Mouse (Mus musculus): ENCODE results near the gene Wdpcp.
"Not testable (repeated sequence)": the region's sequence is repeated elsewhere in the genome, so short reads cannot be mapped to it uniquely, and the experiment has no call there.

Wdpcp gene

DNA sequence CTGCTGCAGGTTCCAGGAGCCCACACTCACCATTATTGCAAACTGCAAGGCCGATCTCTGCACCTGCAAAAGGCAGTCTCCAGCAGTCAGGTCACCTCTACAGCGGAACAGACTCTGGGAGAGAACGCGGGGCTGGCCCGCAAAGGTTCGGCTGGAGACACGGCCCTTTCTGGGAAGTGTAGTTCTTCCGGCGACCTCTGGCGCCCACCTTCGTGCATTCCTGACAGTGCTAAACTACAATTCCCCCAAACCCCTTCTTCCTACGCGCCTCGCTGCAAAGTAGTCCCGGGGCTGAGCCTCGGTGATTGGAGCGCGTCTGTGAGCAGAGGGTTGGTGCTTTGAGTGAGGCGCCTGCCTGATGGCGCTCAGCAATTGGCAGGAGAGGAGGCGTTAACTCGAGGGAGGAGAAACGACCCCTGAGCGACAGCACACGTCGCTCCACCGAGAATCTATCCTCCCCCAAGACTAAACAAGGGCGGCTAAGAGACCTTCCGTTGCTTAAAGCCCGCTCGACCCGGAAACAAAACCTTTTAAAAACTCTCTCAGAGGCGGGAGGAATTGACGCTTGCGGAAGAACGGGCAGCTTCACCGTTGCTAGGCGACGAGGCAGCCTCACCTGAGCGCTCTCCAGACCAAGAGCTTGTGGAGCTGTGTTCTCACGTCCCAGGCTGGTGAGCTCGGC, at the start of gene Wdpcp, which contains the start of gene Mdh1:
Gene Wdpcp, plus strand, starts transcription at position 536 of the 682 bp plus-strand sequence.
Gene Mdh1, minus strand, starts transcription at position 668 of the 682 bp plus-strand sequence.
- peak; percentile 97 for DNase-seq

DNA sequence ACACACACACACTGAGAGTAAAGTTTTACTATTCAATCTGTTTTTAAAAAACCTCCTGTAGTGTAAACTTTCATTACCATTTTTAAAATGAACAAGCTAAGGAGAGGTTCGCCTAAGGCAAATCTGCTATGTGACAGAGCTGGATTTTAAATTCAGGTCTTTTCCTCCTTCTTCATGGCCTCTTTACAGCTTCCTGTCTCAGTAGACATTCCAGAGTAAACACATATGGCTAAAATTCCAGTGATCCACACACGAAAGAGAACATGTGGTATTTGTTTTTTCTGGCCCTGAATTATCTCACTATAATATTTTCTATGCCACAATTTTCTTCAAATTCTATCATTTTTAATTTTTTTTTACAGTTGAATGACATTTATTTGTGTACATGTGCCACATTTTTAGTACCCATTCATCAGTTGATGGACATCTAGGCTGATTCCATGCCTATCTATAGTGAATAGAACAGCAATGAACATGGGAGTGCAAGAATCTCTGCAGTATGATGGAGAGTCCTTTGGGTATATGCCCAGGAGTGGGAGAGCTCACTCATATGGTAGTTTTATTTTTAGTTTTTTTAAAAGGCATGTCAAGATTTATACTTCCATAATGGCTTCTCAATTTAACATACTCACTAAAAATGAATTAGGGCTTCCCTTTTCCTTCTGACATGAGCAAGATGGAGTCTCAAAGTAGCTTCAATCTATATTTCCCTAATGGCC, 43.2 kb upstream of the Wdpcp start:
- DNase-seq, result no peak

DNA sequence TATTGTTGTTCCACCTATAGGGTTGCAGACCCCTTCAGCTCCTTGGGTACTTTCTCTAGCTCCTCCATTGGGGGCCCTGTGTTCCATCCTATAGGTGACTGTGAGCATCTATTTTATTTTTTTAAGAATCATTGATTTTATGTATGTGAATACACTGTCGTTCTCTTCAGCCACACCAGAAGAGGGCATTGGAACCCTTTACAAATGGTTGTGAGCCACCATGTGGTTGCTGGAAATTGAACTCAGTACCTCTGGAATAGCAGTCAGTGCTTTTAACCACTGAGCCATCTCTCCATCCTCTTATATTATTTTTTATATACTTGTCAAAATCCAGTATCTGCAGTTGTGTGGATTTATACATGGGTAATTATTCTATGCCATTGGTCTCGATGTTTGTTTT, 41.2 kb upstream of the Wdpcp start:
- not testable (repeated sequence) for DNase-seq

DNA sequence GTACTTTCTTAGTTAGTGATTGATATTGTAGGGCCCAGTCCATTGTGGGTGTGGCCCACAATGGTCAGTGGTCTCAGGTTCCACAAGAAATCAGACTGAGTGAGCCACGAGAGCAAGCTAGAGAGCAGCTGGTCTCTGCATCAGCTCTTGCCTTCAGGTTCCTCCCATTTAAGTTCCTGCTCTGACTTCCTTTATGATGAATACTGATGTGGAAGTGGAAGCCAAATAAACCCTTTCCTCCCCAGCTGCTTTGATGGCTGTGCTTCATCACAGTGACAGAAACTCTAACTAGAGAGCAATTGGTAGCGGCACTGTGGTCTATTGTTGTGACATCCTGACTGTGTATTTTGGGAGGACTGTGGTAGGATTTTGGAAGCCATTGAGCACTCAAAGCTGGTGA, 32.0 kb upstream of the Wdpcp start:
- DNase-seq, result no peak

DNA sequence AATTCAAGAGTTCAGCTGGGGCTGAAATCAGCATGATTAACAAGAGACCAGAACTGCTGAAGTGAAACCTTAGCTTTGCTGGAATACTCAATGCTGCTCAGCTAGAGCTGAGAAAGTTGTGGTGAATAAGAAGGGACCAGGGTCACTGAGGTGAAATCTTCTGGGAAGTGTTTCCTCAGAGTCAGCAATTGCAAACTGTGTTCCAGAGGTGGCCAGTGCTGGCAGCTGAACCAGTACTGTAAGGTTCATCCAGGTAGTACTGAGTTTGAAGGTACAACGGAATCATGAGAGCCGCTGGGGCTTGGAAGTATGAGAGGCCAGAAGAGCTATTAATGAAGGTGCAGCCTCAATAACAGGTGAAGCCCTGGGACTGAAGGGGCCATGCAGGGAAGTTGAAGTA, 31.4 kb upstream of the Wdpcp start:
- no peak for DNase-seq

DNA sequence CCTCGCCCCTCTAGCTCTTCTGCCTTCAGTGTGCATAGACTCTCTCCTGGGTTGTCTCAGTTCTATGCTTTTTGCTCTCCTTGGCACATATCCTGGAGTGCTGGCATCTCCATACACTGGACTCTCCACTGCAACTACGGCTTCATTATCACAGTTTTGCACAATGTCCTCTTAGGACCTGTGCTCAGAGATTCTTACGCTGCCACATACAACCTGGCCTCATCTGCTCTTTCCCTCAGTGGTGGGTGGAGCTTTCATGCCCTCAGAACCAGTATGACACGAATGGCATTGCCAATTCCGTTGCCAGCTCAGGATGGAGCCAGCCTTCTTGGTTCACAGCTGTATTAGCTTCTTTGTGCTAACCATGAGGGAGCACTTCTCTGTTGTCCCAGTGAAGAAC, 29.3 kb upstream of the Wdpcp start:
- DNase-seq, result no peak

DNA sequence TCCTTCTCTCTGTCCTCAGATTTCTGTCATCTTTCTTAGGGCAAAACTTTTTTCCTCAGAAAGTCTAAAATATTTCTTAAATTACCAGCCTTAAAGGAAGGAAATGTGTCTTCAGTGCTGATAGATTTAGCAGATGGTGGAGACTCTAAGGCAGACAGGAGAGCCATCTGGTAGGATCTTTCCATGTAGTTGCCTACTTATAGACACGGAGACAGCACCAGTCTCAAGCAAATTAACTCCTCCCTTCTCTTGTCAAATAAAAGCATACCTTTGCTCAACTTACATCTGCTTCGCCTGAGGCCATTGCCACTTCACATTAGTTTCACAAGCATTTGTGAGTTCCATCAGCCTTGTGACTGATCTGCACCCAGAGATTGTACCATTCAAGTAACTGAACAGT, 27.0 kb upstream of the Wdpcp start:
- DNase-seq, result no peak

DNA sequence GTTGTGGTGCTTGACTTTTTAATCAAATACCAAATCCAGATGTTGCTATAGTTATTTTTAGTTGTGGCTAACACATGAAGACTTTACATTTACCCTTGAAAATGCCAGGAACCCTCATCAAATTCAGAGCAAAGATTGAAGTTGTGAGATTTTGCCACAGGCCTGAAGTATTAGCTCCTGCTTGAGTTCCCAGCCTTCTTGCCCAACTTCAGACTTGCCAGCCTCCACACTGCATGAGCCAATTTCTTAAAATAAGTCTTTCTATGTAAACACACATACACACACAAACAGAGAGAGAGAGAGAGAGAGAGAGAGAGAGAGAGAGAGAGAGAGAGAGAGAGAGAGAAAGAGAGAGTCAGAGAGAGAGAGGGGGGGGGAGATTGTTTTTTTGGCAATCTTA, 26.1 kb upstream of the Wdpcp start:
- DNase-seq, result no peak

DNA sequence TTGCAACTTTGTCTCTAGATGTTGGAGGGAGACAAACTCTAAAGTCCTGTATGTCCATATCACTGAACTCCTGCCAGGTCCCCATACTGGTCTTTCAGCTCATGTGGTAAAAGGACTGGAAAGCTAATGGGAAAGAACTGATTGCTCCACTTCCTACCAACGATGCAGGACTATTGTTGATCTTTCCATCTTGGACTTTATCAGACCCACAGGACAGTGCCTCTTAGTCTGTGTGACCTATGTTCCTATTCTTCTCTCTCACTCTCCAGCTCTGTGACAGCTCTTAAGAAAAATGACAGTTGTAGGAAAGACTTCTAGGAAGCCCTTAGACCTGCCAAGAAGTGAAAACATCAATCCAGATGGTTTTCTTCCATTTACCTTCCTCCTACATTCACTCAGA, 25.4 kb upstream of the Wdpcp start:
- DNase-seq, result no peak

DNA sequence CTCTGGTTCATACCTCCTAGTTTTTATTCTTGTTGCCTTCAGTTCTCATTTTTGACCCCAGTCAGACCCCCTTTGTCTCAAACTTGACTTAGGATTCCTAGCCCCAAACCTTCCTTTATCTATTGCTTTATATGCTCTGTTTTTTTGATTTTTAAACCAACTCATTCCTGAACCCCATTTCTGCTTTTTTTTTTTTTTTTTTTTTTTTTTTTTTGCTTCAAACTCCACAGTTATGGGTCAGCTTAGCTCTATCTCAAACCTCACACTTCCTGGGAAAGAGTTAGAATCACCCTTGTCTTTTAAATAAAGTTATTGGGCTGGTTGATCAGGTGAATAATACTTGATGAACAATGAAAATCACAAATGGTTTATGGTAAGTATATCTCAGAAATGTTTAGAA, 24.5 kb upstream of the Wdpcp start:
- DNase-seq, result no peak

DNA sequence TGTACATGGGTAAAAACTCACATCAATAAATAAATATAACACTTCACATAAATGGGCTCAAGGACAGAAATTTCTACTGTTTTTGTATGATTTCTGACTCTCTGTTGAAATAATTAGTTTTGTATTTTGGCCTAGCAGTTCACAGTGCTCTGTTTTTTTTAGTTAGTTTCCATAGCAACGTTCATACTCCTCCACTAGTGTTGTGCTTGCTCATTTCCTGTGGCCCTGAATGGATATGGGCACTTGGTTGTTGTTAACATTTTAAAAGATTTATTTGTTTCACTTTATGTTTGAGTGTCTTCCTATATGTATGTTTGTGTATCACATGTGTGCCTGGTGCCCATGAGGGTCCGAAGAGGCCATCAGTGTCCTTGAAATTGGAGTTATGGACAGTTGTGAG, 23.0 kb upstream of the Wdpcp start:
- DNase-seq, result no peak

DNA sequence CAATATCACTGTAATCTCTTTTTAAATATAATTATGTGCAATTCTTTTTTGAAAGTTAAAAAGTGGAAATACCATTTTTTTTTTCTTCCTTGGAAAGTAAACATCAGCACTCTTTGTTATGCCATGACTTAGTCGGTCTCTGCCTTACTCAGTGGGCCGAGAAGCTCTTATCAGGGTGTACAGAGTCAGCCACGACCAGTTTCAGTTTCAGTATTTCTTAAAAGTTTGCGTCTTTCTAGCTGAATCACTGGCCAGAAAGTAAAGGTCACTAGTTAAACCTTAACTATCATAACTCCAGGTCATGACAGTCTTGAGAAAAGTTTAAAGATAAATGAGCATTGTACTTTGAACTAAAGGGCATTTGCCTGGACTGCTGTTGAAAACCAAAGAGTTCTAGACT, 22.3 kb upstream of the Wdpcp start:
- no peak for DNase-seq

DNA sequence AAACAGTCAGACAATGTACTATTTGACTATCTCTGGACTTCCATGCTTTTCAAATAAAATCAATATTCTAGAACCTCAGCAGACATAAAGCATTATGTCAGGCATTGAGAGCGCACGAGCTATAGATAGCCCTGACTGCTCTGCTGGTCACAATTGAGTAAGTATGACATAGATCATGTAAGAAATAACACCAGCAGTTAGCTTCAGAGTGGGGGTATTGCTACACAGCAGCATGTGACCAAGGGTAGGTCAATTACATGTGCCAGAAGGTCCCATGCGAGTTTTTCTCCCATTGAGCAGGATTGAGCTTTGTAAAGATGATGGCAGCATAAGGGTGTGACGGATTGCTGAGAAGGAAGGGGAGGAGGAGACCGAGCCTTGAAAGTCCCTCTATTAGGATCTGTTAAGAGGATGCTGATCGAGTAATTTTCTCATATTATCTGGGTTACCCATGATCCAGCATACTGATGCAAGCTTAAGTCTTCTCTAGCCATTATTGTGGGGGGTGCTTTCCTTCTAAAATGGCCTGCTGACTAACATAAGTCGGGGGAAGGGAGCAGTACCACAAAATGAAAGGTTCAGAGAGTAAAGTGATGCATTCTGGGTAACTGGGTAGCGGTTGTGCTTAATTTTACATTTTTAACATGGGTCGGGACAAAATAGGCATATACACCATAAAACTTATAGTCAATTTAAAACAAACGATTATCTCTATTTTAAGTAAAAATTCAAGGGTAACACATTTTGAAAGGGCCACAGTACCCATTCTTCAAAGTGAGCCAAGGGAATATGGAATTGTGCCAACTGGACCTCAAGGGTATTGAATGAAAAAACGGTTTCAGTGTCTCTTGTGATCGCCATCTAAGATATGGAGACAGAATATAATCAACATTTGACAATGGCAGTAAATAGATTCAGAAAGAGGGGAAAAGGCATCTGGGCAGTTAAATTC, 21.5 kb upstream of the Wdpcp start:
- no peak for DNase-seq

DNA sequence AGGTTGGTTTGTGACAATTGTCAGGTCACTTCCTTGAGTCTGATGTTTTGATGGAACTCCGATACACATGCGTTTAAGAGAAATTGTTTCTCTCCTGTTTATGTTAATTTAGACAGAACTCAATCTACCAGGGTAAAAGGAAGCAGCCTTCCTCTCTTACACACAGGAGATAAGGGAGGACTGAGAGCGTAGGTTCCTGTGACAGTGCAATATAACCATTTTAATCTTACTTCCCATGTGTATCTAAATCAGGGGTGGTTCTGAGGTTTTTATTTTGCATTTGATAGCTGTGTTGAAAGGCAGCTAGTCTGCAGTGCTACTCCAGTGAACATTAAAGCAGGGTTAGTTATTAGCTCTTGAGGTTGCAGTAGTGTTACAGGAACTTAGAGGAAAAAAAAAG, 20.0 kb upstream of the Wdpcp start:
- DNase-seq, result no peak

DNA sequence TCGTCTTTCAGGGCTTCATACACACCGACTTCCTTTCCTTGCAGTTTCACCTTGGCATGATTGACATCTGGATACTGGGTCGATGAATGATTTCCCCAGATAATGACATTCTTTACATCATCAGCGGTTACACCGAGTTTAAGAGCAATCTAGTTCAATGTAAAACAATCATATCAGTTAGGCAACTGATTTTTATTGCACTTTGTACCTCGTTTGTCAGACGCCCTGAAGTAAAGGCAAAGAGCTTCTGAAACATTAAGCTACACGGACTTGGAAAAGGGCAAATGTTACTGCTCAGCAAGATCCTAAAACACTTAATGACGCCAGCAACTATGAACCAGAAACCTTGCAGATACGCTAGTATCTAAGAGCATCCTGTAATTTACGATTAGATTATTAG, 12.3 kb upstream of the Wdpcp start:
- DNase-seq, result no peak

DNA sequence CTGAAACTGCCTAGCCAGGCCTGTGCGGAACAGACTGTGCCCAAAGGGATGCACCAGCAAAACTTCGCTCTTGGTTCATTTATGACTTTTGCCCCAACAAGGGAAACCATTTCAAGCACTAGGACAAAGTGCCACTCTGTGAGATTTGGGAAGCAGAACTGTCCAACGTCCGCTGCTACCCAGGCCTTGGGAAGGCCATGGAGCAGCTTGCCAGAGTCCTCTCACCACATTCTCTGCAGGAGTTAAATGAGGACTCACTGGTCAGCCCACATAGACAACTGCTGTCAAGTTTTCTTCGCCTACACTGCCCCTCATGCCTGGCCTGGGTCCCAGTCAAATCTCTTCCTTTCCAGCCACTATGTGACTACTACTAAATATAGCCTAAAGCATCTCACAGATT, 10.7 kb upstream of the Wdpcp start:
- peak; percentile 10 for DNase-seq

DNA sequence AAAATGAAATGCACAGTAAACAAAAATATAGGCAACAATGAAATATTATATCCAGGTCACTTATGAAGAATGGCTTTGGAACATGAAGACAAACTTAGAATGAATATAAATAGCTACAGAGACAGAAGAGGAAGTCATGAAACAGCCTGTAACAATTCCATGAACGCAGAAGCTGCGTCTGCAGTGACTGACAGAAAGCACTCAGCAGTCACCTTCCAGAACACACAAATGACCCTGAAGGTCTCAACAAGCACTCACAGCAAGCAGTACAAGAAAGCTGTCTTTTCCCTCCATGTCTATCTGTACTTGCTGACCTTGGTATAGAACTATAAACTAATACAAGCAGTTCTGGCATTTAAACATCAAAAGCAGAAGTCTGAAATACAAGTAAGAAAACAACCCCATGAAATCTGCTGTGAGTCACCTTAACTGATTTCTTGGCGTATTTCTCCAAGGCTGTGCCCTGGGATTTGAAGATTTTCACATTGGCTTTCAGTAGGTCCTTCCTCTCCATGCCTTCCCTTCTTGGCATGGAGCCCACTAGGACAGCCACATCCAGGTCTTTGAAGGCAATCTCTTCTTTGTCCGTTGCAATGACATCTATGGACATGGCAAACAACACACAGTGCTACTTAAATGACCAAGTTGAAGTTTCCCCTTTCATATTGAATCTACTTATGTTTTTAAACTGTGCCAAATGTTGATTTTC, 8.3 kb upstream of the Wdpcp start:
- DNase-seq, result no peak

DNA sequence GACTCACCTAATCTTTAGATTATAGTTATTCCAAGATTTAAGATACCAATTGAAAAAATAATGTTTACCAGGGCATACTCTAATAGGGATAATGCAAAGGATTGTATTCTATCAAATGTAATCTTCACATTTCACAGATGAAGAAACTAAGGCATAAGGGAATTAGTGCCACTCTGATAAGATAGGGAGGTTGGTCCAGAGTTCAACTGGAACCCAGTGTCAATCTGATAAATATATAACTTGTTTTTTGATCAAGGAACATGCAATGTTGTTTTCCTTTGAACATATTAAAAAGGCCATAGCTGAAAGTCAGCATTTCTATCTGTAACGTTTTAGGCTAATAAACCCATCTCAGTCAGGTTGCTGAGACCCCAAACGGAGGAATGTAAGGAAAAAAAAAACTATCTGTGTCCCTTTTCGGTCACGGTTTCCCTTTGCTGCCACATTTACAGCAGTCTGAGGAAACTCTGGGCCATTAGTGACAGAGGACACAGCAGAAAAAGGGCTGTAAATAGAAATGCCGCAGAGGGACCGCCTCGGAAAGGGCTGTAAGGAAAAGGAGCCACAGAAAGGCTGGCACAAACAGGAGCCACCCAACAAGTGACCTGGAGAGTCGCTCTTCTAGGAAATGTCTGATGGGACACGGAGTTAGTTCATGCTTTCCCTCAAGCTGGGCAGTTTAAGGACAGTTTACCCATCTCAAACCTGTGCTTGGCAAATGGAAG, 7.2 kb upstream of the Wdpcp start:
- DNase-seq, result no peak

DNA sequence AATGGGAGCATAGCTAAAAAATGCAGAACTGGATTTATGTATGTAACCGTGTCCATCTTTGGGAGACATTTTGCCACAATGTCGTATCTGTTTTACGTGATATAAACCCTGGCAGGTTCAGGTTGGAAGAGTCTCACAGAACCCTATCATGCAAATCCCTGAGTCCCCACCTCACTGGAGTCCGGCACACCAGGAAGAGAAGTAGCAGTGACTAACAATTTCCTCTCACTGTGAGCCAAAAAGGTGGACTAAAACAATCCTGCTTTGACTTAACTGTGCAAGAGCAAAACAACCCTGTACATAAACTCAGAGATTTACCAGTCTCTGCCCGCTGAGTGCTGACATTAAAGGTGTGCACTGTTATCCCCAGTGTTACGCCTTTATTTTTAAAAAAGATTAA, 5.1 kb upstream of the Wdpcp start:
- DNase-seq, result no peak

DNA sequence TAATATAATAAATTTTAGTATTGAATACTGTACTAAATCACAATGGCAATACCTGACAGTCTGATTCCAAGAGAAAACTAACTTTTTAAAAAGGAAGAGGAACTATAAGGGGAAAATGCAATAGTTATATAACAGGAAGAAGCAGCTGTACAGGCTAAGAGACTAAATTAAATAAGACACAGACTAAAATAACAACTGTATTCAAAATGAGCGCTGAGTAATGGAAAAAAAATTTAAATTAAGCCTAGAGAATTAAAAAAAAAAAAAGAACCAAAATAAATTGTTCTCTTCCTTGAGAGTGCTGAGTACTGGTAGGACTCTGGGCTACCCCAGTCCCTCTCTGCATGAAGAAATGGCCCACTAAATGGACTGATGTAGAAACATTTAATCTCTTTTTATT, 4.3 kb upstream of the Wdpcp start:
- no peak for DNase-seq

DNA sequence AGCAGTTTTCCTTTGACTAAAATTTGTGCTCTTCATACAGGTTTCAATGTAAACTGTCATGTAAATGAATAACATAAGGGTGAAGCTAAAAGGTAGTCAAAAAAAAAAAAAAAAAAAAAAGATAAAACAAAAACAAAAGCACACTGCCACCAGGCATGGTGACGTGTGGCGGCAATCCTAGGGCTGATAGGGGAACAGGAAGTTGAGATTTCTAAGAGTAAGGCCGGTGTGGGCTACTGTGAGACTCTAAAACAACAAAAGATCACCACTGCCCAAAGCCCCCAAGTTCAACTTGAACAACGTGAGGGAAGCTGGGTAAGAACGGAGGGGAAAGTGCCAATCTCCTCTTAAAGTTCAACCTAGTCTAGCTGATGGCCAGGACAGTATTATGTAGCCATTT, 3.0 kb upstream of the Wdpcp start:
- no peak for DNase-seq

DNA sequence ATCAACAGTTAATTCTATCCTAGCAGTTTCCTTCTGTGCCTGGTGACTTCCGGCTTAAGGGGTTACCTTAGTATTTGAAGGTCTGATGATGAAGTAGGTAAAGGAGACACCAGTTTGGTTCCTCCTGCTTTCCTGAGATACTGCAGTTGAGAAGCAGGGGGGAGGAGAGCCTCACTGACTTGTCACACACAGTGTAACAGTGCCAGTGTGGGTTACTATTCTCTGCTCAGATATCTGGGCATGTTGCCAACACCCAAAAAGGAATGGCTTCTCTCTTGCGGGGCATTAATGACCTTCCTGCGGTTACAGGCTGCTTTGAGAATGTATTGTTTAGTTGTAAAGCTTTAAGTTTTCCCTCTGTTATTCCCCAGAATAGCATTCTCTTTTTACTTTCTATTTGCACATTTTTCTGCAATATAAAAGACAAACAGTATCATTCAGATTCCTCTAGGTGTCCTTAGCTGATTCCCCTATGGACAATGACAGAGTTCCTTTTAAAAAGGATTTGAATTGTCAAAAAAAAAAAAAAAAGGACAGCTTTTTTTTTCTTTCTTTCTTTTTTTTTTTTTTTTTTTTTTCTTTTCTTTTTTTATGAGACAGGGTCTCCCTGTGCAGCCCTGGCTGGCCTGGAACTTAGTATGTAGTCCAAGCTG, 2.5 kb upstream of the Wdpcp start:
- DNase-seq, result peak; percentile 20

Measured in lung, postnatal 10 days (tissue).